Mouse (Mus musculus) kidney, adult 11 months (tissue): ENCODE data around the gene Rasip1.
"Not testable (repeated sequence)": the region's sequence is repeated elsewhere in the genome, so short reads cannot be mapped to it uniquely, and the experiment has no call there.

ENCODE experiments used
- DNase-seq: peaks from one replicate; pipeline ENCODE4 v3.0.0; 2022

Gene Rasip1

DNA sequence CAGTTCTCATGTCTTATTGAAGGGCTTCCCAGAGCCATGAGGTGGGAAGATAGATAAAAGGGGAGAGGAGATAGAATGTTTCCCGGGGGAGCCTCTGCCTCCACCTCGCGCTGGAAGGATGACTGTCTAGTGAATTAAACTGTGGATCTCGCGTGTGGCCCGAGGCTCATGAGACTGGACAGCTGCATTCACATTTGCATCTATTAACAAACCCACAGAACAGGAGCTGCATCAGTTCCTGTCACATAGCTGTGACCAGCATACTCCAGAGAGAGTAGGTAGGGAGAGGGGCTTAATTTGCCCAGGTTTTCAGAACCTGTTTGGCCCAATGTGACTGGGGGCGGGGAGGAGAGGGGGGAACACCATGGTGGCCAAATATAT, 18.3 kb downstream of the Rasip1 start:
- no peak for DNase-seq

DNA sequence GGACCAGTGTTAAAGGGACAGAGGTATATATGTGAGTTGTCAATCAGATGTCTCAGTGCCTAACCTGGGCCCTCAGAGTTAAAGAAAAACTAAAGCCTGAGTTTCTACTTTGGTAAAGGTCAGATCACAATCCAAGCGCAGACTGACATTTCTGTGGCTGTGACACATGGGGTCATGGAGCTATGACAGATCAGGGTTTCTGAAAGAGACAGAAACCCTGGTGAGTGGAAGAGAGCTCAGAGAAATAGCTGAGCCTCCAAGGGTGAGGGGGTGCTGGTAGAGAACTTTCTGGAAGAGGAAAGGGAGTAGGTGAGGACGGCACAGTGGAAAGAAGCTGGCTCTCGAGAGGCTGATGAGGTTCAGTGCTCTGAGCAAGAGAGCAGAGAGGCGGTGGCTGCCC, 19.4 kb downstream of the Rasip1 start:
- no peak for DNase-seq

- DNase-seq = no peak
Measured at GRCm38 (mm10) chr7:45649351-45649750, 22.1 kb downstream of the Rasip1 start.

DNA sequence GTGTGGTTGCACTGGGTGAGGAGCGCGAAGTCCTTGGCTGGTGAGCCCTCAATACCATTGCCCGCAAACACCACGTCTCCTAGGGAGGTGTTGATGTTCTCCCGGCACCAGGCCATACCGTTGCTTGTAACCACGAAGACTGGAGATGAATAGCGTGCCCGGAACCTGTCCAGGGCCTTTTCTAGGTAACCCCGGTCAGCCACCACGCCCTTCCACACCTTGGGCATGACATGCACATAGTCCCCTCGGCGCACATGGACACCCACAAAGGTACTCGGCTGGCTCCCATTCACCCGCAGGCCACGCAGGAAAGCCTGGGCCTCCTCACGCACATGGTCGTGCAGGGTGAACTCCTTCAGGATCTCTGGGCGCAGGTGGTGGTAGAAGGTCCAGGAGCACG, 23.2 kb downstream of the Rasip1 start:
- not testable (repeated sequence) for DNase-seq

GRCm38 (mm10) chr7:45654424-45655047, 27.2 kb downstream of the Rasip1 start:
- DNase-seq = no peak

DNA sequence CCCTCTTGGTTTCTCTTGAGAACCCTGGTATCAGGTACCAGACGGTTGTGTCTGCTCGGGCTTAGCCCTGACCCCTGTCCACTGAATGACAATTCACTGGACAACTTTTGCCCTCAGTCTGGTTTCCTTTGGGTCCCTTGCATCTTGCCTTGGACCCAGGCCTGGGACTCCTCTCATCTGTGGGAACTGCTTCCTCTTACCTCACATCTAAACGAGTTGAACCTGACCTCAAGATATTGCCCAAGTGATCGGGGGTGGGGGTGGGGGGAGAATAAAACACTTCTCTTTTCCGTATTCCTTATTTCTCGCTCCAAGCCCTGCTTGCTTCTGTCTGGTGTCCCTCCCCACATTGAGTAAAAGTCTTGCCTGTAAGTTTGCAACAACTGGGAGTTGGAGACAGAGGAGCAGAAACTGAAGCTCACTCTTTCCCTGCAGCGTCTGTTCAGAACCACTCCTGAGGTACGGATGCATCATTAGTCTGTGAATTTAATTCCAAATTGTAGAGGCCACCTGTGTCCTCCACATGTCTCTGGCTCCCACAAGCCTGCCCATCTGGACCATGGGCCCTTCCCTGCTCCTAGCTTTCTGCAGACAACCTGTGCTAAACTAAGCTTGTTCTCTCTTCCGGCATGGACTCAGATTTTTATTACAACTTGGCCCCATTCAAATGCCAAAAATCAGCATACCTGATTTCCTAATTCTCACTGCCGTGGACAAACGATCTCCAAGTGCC, 33.6 kb downstream of the Rasip1 start:
- DNase-seq = no peak

GRCm38 (mm10) chr7:45661702-45662101, 34.4 kb downstream of the Rasip1 start:
- not testable (repeated sequence) for DNase-seq

- no peak for DNase-seq
Measured at GRCm38 (mm10) chr7:45665303-45666138, 38.2 kb downstream of the Rasip1 start.

- no peak for DNase-seq
Measured at GRCm38 (mm10) chr7:45666161-45666560, 38.9 kb downstream of the Rasip1 start, which contains the start of gene Fut2. Fut2 (minus strand) TSS chr7:45666394.

GRCm38 (mm10) chr7:45667761-45668160, 40.5 kb downstream of the Rasip1 start:
- DNase-seq = no peak

GRCm38 (mm10) chr7:45668921-45669320, 41.6 kb downstream of the Rasip1 start:
- DNase-seq = no peak

DNA sequence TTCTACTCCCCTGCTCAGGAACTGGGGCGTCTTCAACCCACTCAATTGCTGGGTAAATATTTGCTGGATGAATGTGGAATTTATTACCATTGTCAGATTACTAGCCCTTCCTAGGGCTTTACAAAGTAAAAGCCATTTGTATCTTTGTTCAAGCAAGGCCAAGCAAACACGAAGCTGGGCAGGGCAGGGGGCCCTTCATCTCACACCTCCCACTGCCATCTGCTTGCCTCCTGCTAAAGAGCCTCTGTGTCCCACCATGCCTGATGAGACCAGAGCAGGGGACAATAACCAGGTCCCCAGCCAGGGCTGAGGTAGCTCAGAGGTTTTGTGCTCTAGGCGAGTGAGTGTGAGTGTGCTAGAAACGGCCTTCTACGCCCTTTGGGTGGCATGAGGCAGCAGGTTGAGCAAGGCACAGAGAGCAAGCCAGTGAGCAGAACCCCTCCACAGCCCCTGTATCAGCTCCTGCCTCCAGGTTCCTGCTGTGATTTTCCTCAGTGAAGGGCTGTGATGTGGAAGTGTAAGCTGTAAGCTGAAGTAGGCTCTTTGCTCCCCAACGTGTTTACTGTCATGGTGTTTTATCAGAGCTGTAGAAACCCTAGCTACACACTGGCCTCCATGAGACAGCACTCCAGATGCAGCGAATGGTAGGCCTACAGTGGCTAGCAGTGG, 50.5 kb downstream of the Rasip1 start:
- no peak for DNase-seq

DNA sequence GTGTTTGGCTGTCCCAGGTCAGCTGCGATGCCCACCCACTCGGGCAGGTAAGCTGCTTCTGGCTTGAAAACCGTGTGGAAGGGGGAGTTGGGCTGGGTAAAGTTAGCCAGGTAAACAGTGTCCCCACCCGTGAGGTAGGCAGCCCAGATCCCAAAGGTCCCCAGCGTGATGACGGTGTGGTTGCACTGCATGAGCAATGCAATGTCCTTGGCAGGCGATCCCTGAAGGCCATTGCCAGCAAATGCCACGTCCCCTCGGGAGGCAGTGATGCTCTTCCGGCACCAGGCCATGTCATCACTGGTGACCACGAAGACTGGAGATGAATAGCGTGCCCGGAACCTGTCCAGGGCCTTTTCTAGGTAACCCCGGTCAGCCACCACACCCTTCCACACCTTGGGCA, 51.2 kb downstream of the Rasip1 start:
- DNase-seq = no peak

DNA sequence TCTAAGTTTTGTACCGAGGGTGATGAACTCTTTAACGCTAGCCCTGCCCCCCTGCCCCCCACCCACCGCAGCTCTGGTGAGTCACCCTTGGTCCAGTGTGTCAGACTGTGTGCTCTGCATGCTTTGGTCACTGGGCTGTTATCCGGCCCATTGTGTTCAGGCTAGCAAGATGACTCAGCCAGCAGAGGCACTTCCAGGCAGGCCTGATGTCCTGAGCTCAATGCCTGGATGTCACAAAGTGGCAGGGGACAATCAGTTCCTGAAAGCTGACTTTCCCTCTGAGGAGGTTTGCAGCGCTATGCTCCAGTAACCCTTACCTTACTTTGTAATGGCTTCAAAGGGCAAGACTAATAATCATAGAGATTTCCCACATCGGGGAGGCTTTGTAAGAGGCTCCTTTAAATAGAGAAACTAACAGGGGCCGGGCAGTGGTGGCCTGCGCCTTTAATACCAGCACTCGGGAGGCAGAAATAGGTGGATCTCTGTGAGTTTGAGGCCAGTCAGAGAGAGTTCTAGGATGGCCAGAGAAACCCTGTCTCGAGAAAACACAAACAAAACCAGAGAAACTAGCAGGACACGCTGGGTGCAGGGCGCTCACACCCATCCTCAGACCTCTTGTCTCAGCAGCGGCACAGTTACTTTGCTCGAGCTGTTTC, 52.8 kb downstream of the Rasip1 start:
- DNase-seq = no peak

GRCm38 (mm10) chr7:45681046-45681736, 53.9 kb downstream of the Rasip1 start:
- DNase-seq = no peak

- peak; percentile 75 for DNase-seq
Measured at GRCm38 (mm10) chr7:45682144-45683126, 55.1 kb downstream of the Rasip1 start.

DNA sequence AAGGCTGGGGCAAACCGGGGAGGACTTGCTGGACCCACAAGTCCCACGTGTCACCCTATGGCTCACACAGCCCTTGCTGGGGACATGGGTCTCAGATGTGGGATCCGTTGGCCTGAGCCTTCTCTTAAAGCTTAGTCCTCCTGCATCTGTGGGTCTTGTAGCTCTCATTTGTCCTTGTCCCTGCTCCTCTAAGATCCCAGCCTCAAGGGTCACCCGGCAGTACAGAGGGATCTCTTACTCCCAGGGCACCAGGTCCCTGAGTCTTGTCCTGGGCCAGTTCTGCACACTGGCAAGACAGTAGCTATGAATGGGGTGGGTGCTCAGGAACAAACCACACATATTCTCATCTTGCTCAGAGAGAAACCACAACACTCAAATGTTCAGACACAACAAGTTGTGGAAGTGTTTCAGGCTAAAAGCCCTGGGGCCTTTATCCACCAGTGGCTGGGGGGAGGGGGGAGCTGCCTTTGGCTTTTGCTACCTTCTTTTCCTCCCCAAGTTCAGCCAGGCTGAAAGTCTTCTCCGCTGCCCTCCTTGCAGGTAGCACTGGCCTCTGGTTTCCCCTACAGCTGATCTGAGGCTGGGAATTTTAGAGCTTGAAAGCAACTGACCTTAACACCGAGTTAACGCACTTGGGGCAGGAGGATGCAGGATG, 56.2 kb downstream of the Rasip1 start, which contains the start of gene Ntn5:
Ntn5 (plus strand) TSS at position 627 of the 655 bp plus-strand sequence.
- DNase-seq = no peak

- no peak for DNase-seq
Measured at GRCm38 (mm10) chr7:45685811-45686210, 58.5 kb downstream of the Rasip1 start.

- DNase-seq = no peak
Measured at GRCm38 (mm10) chr7:45686841-45687240, 59.6 kb downstream of the Rasip1 start.
